Mouse (Mus musculus) liver, embryonic 14.5 days (tissue): Measurements from ENCODE around the gene Mbnl2. TPM values are rescaled to one million over a fixed set of nuclear protein-coding genes. Genes with fewer than 3 reads are reported as not detected.

Source experiments
- ATAC-seq: fragments of 200-750 bp; cut with Nextera tagmentation; 2 replicates; pipeline ENCODE4 v1.8.0; 2017; ENCODE audit warnings: moderate number of reproducible peaks, mild to moderate bottlenecking, moderate library complexity; ENCODE audit not compliant: insufficient read depth
- DNase-seq, 3 experiments: peaks; one replicate each; pipeline ENCODE4 v3.0.0-alpha.2; 2012 to 2013; ENCODE audit warnings: low read depth in 3 of 3, low spot score in 3 of 3
- H3K27ac ChIP-seq: fragments of 300-500 bp; sonication (generic); 2 replicates; pipeline ENCODE4 v1.5.1; 2014; ENCODE audit warnings: moderate library complexity, mild to moderate bottlenecking, control low read depth, inconsistent platforms
- H3K27me3 ChIP-seq: fragments of 300-500 bp; sonication (generic); 2 replicates; pipeline ENCODE4 v1.6.1; 2014; ENCODE audit warnings: mild to moderate bottlenecking, low read length, moderate library complexity; ENCODE audit not compliant: control insufficient read depth, insufficient read depth
- H3K36me3 ChIP-seq: fragments of 300-500 bp; sonication (generic); replicated peaks from 2 replicates; pipeline ENCODE4 v1.6.1; 2014; ENCODE audit warnings: low read depth; ENCODE audit not compliant: control insufficient read depth, insufficient read depth
- H3K4me1 ChIP-seq, 2 experiments: fragments of 200-500 bp in 1 of 2; fragments of 300-500 bp in 1 of 2; sonication (generic) in 1 of 2; replicated peaks; 2 replicates each; pipeline ENCODE4 v1.6.1; 2012 to 2014; ENCODE audit warnings: antibody characterized with exemption in 1 of 2, inconsistent platforms in 1 of 2, low read length in 1 of 2; ENCODE audit not compliant: control insufficient read depth in 2 of 2, insufficient read depth in 2 of 2
- H3K4me2 ChIP-seq: fragments of 300-500 bp; sonication (generic); 2 replicates; pipeline ENCODE4 v1.6.1; 2014; ENCODE audit warnings: low read depth, mild to moderate bottlenecking, control low read depth, moderate library complexity
- H3K4me3 ChIP-seq, 2 experiments: fragments of 200-500 bp in 1 of 2; fragments of 300-500 bp in 1 of 2; sonication (generic) in 1 of 2; 2 replicates each; pipeline ENCODE4 v1.5.1; 2012 to 2014; ENCODE audit warnings: low read depth in 2 of 2, low read length in 2 of 2, mild to moderate bottlenecking in 2 of 2, control low read depth in 1 of 2, inconsistent platforms in 1 of 2, moderate library complexity in 1 of 2; ENCODE audit not compliant: insufficient read depth in 1 of 2
- H3K9ac ChIP-seq: fragments of 300-500 bp; sonication (generic); replicated peaks from 2 replicates; pipeline ENCODE4 v1.6.1; 2014; ENCODE audit warnings: mild to moderate bottlenecking, control low read depth, moderate library complexity
- H3K9me3 ChIP-seq: fragments of 300-500 bp; sonication (generic); 2 replicates; pipeline ENCODE4 v1.6.1; 2016; ENCODE audit warnings: low read length, mixed read lengths; ENCODE audit not compliant: control insufficient read depth
- CTCF ChIP-seq: IDR thresholded peaks from 2 replicates; pipeline ENCODE4 v1.5.1; 2016; ENCODE audit warnings: antibody characterized with exemption, low read depth, control low read depth
- EP300 ChIP-seq: IDR thresholded peaks from 2 replicates; pipeline ENCODE4 v1.6.1; 2016; ENCODE audit warnings: antibody characterized with exemption, low read depth
- WGBS: fragments of 180-500 bp; shearing (Covaris S2); extraction: QIAGEN DNeasy Blood & Tissue Kit; methylation state at CpG from one replicate; pipeline ENCODE4 v1.1.7; 2014; ENCODE audit not compliant: insufficient replicate concordance; 5-methylcytosine and 5-hydroxymethylcytosine counted together
- polyA plus RNA-seq, 2 experiments: library from polyadenylated mRNA; depleted of rRNA in 1 of 2; stranded (reverse) in 1 of 2; unstranded in 1 of 2; fragments of >200 nt; fragmentation: Nextera tagmentation in 1 of 2; extraction: Ambion mirVana in 1 of 2; gene quantifications; 2 replicates each; pipeline versions ENCODE4 v1.2.1 to v1.2.3; 2012 to 2014

The Mbnl2 gene
- polyA plus RNA-seq, 2 experiments, result 6.5 to 13.5 TPM

DNA sequence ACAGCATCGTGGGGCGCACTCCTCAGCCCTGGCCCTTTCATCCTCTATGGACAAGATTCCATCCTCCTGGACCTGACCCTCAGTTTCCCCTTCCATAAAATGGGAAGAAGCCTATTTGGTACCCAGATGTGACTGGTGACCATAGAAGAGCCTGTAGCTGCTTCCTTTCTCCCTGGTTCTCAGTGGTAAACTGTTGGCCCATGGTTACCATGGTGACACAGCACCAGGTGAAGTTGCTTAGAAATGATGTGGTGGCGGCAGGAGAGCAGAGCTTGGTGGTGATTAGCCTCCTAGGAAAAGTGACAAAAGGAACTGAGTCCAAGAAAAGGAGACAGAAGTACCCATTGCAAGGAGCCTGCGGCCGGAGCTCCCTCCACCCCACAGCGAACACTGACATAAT lies 34.2 kb downstream of the Mbnl2 start:
- H3K4me1 ChIP-seq, result peaks cover 0 to 17% of the 10 kb centered on the region in 2 experiments; a peak in 2 of 4 replicates
- no peaks in the 10 kb centered on the region for H3K9me3 ChIP-seq
- no peak overlapping the region for H3K4me2 ChIP-seq
- H3K4me3 ChIP-seq, result no peak overlapping the region
- no peaks in the 10 kb centered on the region for H3K27me3 ChIP-seq
- DNase-seq (no peak), ATAC-seq (no peak)
- no peak overlapping the region for H3K9ac ChIP-seq
- 77% methylated on average over 6 of the region's 6 CpGs for WGBS
- no peak for TF ChIP-seq EP300
- no peak for TF ChIP-seq CTCF
- H3K36me3 ChIP-seq, result no peaks in the 10 kb centered on the region
- no peak overlapping the region for H3K27ac ChIP-seq

DNA sequence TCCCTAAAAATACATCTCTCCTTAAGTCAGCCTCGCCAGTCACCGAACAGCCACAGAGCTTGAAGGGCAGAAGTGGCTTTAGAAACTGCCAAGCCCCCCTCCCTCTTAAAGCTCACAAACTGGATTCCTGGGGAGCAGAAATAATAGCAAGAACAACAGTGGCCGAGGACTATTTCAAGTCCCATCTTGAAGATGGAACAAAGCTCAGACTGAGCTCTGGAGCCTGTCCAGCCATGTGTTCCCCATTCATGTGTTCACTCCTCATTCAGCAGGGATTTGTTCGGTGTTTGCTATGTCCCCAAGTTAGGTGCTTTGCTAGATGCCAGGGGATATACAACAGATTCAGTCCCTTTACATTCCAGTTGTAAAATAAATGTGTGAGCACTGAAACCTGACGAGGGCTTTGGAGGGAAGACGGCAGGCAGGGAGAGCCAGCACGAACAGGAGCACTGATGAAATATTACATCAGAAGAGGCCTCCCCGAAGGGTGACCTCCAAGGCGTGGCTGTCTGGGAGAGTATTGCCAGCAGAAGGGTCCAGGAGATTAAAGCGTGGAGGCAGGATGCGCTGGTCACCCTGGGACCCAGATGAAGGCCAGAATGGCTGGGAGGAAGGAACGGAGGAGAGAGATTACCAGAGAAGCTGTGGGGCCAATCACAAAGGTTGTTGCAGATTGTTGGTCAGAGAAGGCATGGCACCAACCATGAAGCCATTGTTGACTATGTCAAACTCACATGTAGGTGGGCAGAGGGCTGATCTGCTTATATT lies 36.0 kb downstream of the Mbnl2 start:
- Histone ChIP-seq H3K4me1 (peaks cover 0 to 17% of the 10 kb centered on the region in 2 experiments; a peak in 2 of 4 replicates), H3K27me3 (no peaks in the 10 kb centered on the region)
- 52% methylated on average over 12 of the region's 12 CpGs for WGBS

DNA sequence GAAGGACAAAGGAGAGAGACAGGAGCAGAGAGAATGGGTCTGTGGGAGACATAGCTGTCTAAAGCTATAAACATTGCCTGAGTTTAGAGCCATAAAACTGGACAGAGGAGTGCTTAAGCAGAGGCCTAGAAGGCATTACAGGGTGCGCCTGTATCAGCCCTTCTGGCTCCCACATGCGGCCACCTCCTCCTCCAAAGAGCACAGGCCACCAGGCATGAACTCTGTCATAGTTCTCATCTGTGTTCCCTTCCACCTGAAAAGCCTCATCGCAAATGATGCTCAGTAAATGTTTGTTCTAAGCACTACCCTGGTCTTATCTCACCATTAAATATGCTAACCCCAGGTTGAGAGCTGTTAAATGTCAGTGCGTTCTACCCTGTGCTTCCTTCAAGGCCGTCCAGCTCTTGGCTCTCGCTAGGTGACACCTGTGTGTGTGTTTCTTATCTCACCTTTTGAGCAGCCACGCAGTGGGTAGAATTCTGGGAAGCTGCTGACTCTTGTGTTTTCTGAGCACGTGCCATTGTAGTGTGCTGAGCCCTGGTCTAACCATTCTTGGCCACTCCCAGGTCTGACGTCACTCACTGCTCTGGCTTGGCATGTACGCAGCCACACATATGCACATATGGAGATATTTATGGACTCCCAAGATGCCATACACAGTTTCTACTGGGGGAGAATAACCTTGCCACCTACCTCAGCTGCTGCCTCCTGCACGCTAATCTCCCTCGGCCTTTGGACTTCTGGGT lies 37.4 kb downstream of the Mbnl2 start:
- H3K36me3 ChIP-seq, result no peaks in the 10 kb centered on the region
- H3K4me3 ChIP-seq, result no peak overlapping the region
- TF ChIP-seq CTCF (no peak), EP300 (no peak)
- H3K9ac ChIP-seq, result no peak overlapping the region
- H3K27me3 ChIP-seq, result no peaks in the 10 kb centered on the region
- H3K4me2 ChIP-seq, result no peak overlapping the region
- H3K4me1 ChIP-seq, result peaks cover 0 to 10% of the 10 kb centered on the region in 2 experiments; a peak in 2 of 4 replicates
- ATAC-seq (no peak), DNase-seq (no peak)
- no peaks in the 10 kb centered on the region for H3K9me3 ChIP-seq
- no peak overlapping the region for H3K27ac ChIP-seq
- 59% methylated on average over 12 of the region's 12 CpGs for WGBS

More for the DNA sequence above, 36.0 kb downstream of the Mbnl2 start:
- Histone ChIP-seq H3K4me3 (no peak overlapping the region), H3K36me3 (no peaks in the 10 kb centered on the region), H3K9me3 (no peaks in the 10 kb centered on the region), H3K27ac (no peak overlapping the region), H3K4me2 (no peak overlapping the region), H3K9ac (no peak overlapping the region)
- ATAC-seq (no peak), DNase-seq (no peak)
- TF ChIP-seq EP300, result no peak
- TF ChIP-seq CTCF, result no peak

DNA sequence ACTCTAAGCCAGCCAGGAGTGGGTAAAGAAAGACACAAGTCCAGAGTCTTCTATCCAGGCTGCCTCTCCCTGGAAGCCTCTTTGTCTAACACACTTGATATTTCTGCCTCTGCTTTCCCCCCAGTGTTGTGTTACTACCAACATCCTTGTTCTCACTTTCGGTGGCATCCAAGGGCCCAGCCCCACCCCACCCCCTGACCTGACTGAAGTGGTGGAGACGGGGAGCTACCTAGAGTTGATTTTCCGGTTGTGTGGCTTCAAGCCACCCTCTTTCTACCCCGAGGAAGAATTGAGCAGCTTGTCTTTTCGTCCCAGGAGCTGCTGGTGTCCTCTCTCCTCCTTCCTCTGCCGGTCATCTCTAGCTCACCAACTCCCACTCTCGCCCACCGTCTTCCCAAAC lies 38.0 kb downstream of the Mbnl2 start:
- no peak for ATAC-seq
- no peak for DNase-seq
- no peak overlapping the region for H3K4me3 ChIP-seq
- H3K27ac ChIP-seq, result no peak overlapping the region
- no peaks in the 10 kb centered on the region for H3K36me3 ChIP-seq
- H3K4me2 ChIP-seq, result no peak overlapping the region
- TF ChIP-seq EP300, result no peak
- no peak for TF ChIP-seq CTCF
- H3K4me1 ChIP-seq, result peaks cover 0 to 5% of the 10 kb centered on the region in 2 experiments; a peak in 2 of 4 replicates
- WGBS, result 72% methylated on average over 8 of the region's 8 CpGs
- H3K9ac ChIP-seq, result no peak overlapping the region
- H3K9me3 ChIP-seq, result no peaks in the 10 kb centered on the region
- no peaks in the 10 kb centered on the region for H3K27me3 ChIP-seq

DNA sequence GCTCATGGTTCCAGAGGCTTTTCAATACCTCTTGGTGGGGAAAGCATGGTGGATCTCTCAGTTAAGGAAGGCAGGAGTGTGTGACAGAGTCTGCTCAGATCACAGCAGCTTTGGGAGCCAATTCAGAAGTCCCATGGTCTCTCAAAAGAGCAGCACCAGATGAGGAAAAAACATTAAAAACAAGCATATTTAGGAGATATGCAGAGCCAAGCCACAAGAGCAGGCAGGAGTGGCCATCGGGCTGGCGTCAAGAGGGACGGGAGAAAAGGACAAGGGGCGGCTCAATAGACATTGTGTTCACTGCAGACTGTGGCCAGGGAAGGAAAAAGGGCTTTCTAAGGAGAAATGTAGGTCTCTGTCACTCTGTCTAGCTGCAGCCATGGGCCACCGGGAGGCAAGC lies 40.3 kb downstream of the Mbnl2 start:
- no peak for DNase-seq
- WGBS, result 79% methylated on average over 5 of the region's 5 CpGs
- H3K27ac ChIP-seq, result no peak overlapping the region
- H3K36me3 ChIP-seq, result no peaks in the 10 kb centered on the region
- no peak overlapping the region for H3K4me2 ChIP-seq
- TF ChIP-seq CTCF (no peak), EP300 (no peak)
- H3K4me3 ChIP-seq, result no peak overlapping the region
- H3K27me3 ChIP-seq, result no peaks in the 10 kb centered on the region
- no peaks in the 10 kb centered on the region for H3K9me3 ChIP-seq
- no peak overlapping the region for H3K9ac ChIP-seq
- peaks cover 0 to 8% of the 10 kb centered on the region in 2 experiments; a peak in 2 of 4 replicates for H3K4me1 ChIP-seq
- no peak for ATAC-seq
